Comparison of ENCODE assay signal across 9 mouse cellular contexts in genomic region chr4:106617056-106617455, GRCm38 (mm10). TPM values are rescaled to one million over a fixed set of nuclear protein-coding genes. Genes with fewer than 3 reads are reported as not detected.
DNase-seq lines count a peak whose midpoint lies in the region; ATAC-seq and TF ChIP-seq lines count a peak whose summit lies in the region.
"Had no signal": no experiment of that assay in that cellular context is flagged by ENCODE, and none has a peak within 500 bp of the region (broad histone marks: within the 10 kb centered on the region; RNA-seq: fewer than 3 reads in every experiment).

Lexm (minus strand) TSS chr4:106617241.

- no peak within 1 kb of the TSS for H3K9ac ChIP-seq in heart, embryonic 12.5 days
- no peak within 1 kb of the TSS; the same call in 1 of the 2 replicates for H3K9ac ChIP-seq in forebrain, embryonic 16.5 days (replicated peaks; ENCODE audit: low read depth, low read length)
- H3K9ac ChIP-seq in liver, embryonic 15.5 days: no peak within 1 kb of the TSS

- no peak within 1 kb of the TSS for H3K4me3 ChIP-seq in heart, embryonic 12.5 days
- peak within 1 kb of the TSS; percentile 38; the same call in 1 of the 2 replicates for H3K4me3 ChIP-seq in G1E (ENCODE audit: low read depth, low read length)
- peak within 1 kb of the TSS; percentile 4; the same call in 1 of the 2 replicates for H3K4me3 ChIP-seq in forebrain, embryonic 16.5 days (replicated peaks; ENCODE audit: low read length)
- no peak within 1 kb of the TSS for H3K4me3 ChIP-seq in liver, embryonic 15.5 days (replicated peaks)
- no peak within 1 kb of the TSS for H3K4me3 ChIP-seq in thymus, adult 2 months (ENCODE audit: control insufficient read depth, insufficient read depth, low read length)

- no peak for TF ChIP-seq CTCF in G1E (IDR thresholded peaks at IDR 0.05; ENCODE audit: low read depth, low read length)
- TF ChIP-seq CTCF in thymus, adult 2 months (IDR thresholded peaks at IDR 0.05; ENCODE audit: borderline replicate concordance, control insufficient read depth, extremely low read depth, insufficient read depth, low read length, poor library complexity): no peak

- H3K27me3 ChIP-seq in heart, embryonic 12.5 days (replicated peaks): peaks cover 56% of the 10 kb centered on the region
- peaks cover 28% of the 10 kb centered on the region for H3K27me3 ChIP-seq in G1E (ENCODE audit: insufficient read depth, low read length)
- 0 out of 2 replicates have a peak, but pooled peaks cover 2% of the 10 kb centered on the region for H3K27me3 ChIP-seq in forebrain, embryonic 16.5 days (replicated peaks; ENCODE audit: control insufficient read depth, insufficient read depth, low read length)
- peaks cover 64% of the 10 kb centered on the region for H3K27me3 ChIP-seq in liver, embryonic 15.5 days
- no peaks in the 10 kb centered on the region for H3K27me3 ChIP-seq in thymus, adult 2 months (ENCODE audit: control insufficient read depth, insufficient read depth, low read length)

- no peak for DNase-seq in heart, postnatal 10 days
- peak; percentile 40 for DNase-seq in G1E (ENCODE audit: low spot score)
- DNase-seq in thymus, adult 2 months: peak; percentile 19
- no peak for DNase-seq in ovary, postnatal 36 days (ENCODE audit: low spot score)
- no peak for DNase-seq in heart, adult 11 months

- no peak for TF ChIP-seq POLR2A in thymus, adult 2 months (IDR thresholded peaks at IDR 0.05; ENCODE audit: control insufficient read depth, extremely low read depth, insufficient read depth, low read length, poor library complexity)

- H3K9me3 ChIP-seq in heart, embryonic 12.5 days (replicated peaks): no peaks in the 10 kb centered on the region
- H3K9me3 ChIP-seq in G1E (replicated peaks): no peaks in the 10 kb centered on the region
- H3K9me3 ChIP-seq in forebrain, embryonic 16.5 days (ENCODE audit: control insufficient read depth, low read length): no peaks in the 10 kb centered on the region
- H3K9me3 ChIP-seq in liver, embryonic 15.5 days (replicated peaks): no peaks in the 10 kb centered on the region

- WGBS in heart, embryonic 12.5 days: under 1% methylated on average over 19 of the region's 19 CpGs
- WGBS in forebrain, embryonic 16.5 days: 2% methylated on average over 18 of the region's 19 CpGs
- 1% methylated on average over 19 of the region's 19 CpGs for WGBS in liver, embryonic 15.5 days (ENCODE audit: insufficient replicate concordance)
- 1% methylated on average over 19 of the region's 19 CpGs for WGBS in thymus, adult 2 months

- H3K27ac ChIP-seq in heart, embryonic 12.5 days (ENCODE audit: poor library complexity, severe bottlenecking): no peak within 1 kb of the TSS
- no peak within 1 kb of the TSS for H3K27ac ChIP-seq in forebrain, embryonic 16.5 days (ENCODE audit: low read length)
- no peak within 1 kb of the TSS for H3K27ac ChIP-seq in liver, embryonic 15.5 days (replicated peaks)
- H3K27ac ChIP-seq in thymus, adult 2 months (ENCODE audit: control insufficient read depth, insufficient read depth, low read length): no peak within 1 kb of the TSS

- peaks cover 11% of the 10 kb centered on the region for H3K4me1 ChIP-seq in heart, embryonic 12.5 days (replicated peaks)
- H3K4me1 ChIP-seq in G1E (ENCODE audit: insufficient read depth, low read depth, low read length): peaks cover 47% of the 10 kb centered on the region
- peaks cover 10% of the 10 kb centered on the region for H3K4me1 ChIP-seq in forebrain, embryonic 16.5 days (replicated peaks; ENCODE audit: control insufficient read depth, insufficient read depth, low read length)
- H3K4me1 ChIP-seq in liver, embryonic 15.5 days (replicated peaks): peaks cover 43% of the 10 kb centered on the region
- peaks cover 36% of the 10 kb centered on the region for H3K4me1 ChIP-seq in thymus, adult 2 months (replicated peaks; ENCODE audit: control insufficient read depth, insufficient read depth, low read length)

- peak within 1 kb of the TSS; percentile 58 for H3K4me2 ChIP-seq in heart, embryonic 12.5 days
- peak within 1 kb of the TSS; percentile 39 for H3K4me2 ChIP-seq in forebrain, embryonic 16.5 days (ENCODE audit: low read length)
- H3K4me2 ChIP-seq in liver, embryonic 15.5 days: peak within 1 kb of the TSS; percentile 48

- intact Hi-C loops in heart, postnatal 10 days (cut with DNase I): loop anchor here (10.0 kb wide), 1 partner anchor 188 kb away; the partner anchor contains the start of gene Acot11

- ATAC-seq in heart, embryonic 12.5 days (ENCODE audit: insufficient number of reproducible peaks, low FRiP score): peak; percentile 55
- no peak for ATAC-seq in G1E (ENCODE audit: extremely low read depth, insufficient number of reproducible peaks, low FRiP score, poor library complexity, severe bottlenecking)
- 0 out of 2 replicates have a peak, but pooled peaks have one; percentile 21 for ATAC-seq in forebrain, embryonic 16.5 days
- no peak for ATAC-seq in liver, embryonic 15.5 days (ENCODE audit: insufficient read depth)

- no peaks in the 10 kb centered on the region for H3K36me3 ChIP-seq in heart, embryonic 12.5 days
- H3K36me3 ChIP-seq in G1E (replicated peaks): no peaks in the 10 kb centered on the region
- H3K36me3 ChIP-seq in forebrain, embryonic 16.5 days (ENCODE audit: control insufficient read depth, insufficient read depth): no peaks in the 10 kb centered on the region
- H3K36me3 ChIP-seq in liver, embryonic 15.5 days (replicated peaks): no peaks in the 10 kb centered on the region
- no peaks in the 10 kb centered on the region for H3K36me3 ChIP-seq in thymus, adult 2 months (ENCODE audit: control insufficient read depth, insufficient read depth, low read length)

RNA-seq across cellular contexts. Expression of gene Lexm, which starts in this region (rescaled TPM):
- 0.50 and 1.5 TPM in 2 replicates for polyA plus RNA-seq in heart, embryonic 12.5 days (2016; fragmentation: Nextera tagmentation; extraction: Ambion mirVana)
- total RNA-seq in heart, postnatal 10 days (2021): not detected
- not detected in 2 replicates for total RNA-seq in G1E (2014; fragmentation: Nextera tagmentation)
- not detected in 2 replicates for total RNA-seq in G1E (2017)
- not detected in 2 replicates for polyA plus RNA-seq in G1E (2012)
- polyA plus RNA-seq in forebrain, embryonic 16.5 days (2015; fragmentation: Nextera tagmentation; extraction: Ambion mirVana): not detected in 2 replicates
- not detected in 2 replicates for polyA plus RNA-seq in liver, embryonic 15.5 days (2015; fragmentation: Nextera tagmentation; extraction: Ambion mirVana)
- not detected in 2 replicates for polyA plus RNA-seq in thymus, adult 2 months (2012; rRNA removed)
- total RNA-seq: left cerebral cortex, adult 18-20 months had no signal

Comparison
In these comparisons a context has a peak if more than half of its experiments do, and no peak if none do; other contexts are left out.
1. Peak in DNase-seq and H3K4me3 ChIP-seq in G1E; RNA of the gene not detected or under 1 TPM.
2. Peak in ATAC-seq, H3K4me3 ChIP-seq and H3K4me2 ChIP-seq in forebrain, embryonic 16.5 days; RNA of the gene not detected or under 1 TPM.
3. Peak in DNase-seq in thymus, adult 2 months; RNA of the gene not detected or under 1 TPM.